Mouse (Mus musculus) embryonic facial prominence, embryonic 11.5 days (tissue): ENCODE measurements at regions not wholly inside any gene's neighbourhood (a gene's known extent, or its start where the extent isn't known, plus 50 kb on each side); places are given as distances from the start of the nearest gene placed in this dataset.

Experiments
- ATAC-seq: fragments of 200-750 bp; cut with Nextera tagmentation; replicated peaks from 2 replicates; pipeline ENCODE4 v1.8.0; 2017; ENCODE audit warnings: low read depth; ENCODE audit not compliant: insufficient number of reproducible peaks, low FRiP score, low TSS enrichment
- DNase-seq: peaks from one replicate; pipeline ENCODE4 v3.0.0-alpha.2; 2015; ENCODE audit warnings: low spot score
- H3K27ac ChIP-seq: fragments of 300-500 bp; sonication (generic); replicated peaks from 2 replicates; pipeline ENCODE4 v1.5.1; 2014; ENCODE audit warnings: mild to moderate bottlenecking, low read depth, low read length, control low read depth
- H3K27me3 ChIP-seq: fragments of 300-500 bp; sonication (generic); 2 replicates; pipeline ENCODE4 v1.6.1; 2014; ENCODE audit warnings: mild to moderate bottlenecking, low read length, moderate library complexity, mixed read lengths; ENCODE audit not compliant: control insufficient read depth, insufficient read depth
- H3K36me3 ChIP-seq: fragments of 300-500 bp; sonication (generic); replicated peaks from 2 replicates; pipeline ENCODE4 v1.6.1; 2014; ENCODE audit warnings: low read depth, mild to moderate bottlenecking, low read length, moderate library complexity, mixed read lengths; ENCODE audit not compliant: control insufficient read depth, insufficient read depth
- H3K4me1 ChIP-seq: fragments of 300-500 bp; sonication (generic); 2 replicates; pipeline ENCODE4 v1.6.1; 2014; ENCODE audit warnings: low read length, mixed read lengths; ENCODE audit not compliant: control insufficient read depth, insufficient read depth
- H3K4me2 ChIP-seq: fragments of 300-500 bp; sonication (generic); 2 replicates; pipeline ENCODE4 v1.6.1; 2014; ENCODE audit warnings: low read depth, mild to moderate bottlenecking, control low read depth, low read length, moderate library complexity
- H3K4me3 ChIP-seq: fragments of 300-500 bp; sonication (generic); 2 replicates; pipeline ENCODE4 v1.5.1; 2014; ENCODE audit warnings: low read depth, low read length, control low read depth
- H3K9ac ChIP-seq: fragments of 300-500 bp; sonication (generic); replicated peaks from 2 replicates; pipeline ENCODE4 v1.6.1; 2014; ENCODE audit warnings: mild to moderate bottlenecking, control low read depth, low read length
- H3K9me3 ChIP-seq: fragments of 300-500 bp; sonication (generic); replicated peaks from 2 replicates; pipeline ENCODE4 v1.6.1; 2016; ENCODE audit warnings: mild to moderate bottlenecking, low read length, inconsistent platforms, mixed read lengths; ENCODE audit not compliant: control insufficient read depth
- WGBS: fragments of 180-500 bp; shearing (Covaris S2); extraction: QIAGEN DNeasy Blood & Tissue Kit; methylation state at CpG from one replicate; pipeline ENCODE4 v1.1.7; 2014; 5-methylcytosine and 5-hydroxymethylcytosine counted together

- no peaks in the 10 kb centered on the region for H3K36me3 ChIP-seq
- H3K27me3 ChIP-seq: no peaks in the 10 kb centered on the region
- DNase-seq: no peak
- no peak overlapping the region for H3K4me2 ChIP-seq
- H3K4me3 ChIP-seq: no peak overlapping the region
- no peak overlapping the region for H3K27ac ChIP-seq
- H3K4me1 ChIP-seq: peaks cover 4% of the 10 kb centered on the region; the same call in 1 of the 2 replicates
- no peak for ATAC-seq
- no peaks in the 10 kb centered on the region for H3K9me3 ChIP-seq
- no peak overlapping the region for H3K9ac ChIP-seq
- WGBS: 51% methylated on average over 22 of the region's 22 CpGs
These were observed 59.0 kb upstream of the A530016L24Rik start for GRCm38 (mm10) chr12:112430104-112430846.

- ATAC-seq (no peak), DNase-seq (peak; percentile 42)
- 23% methylated on average over 12 of the region's 12 CpGs for WGBS
- H3K27me3 ChIP-seq: no peaks in the 10 kb centered on the region
- H3K4me3 ChIP-seq: no peak overlapping the region
- peaks cover 4% of the 10 kb centered on the region; the same call in 1 of the 2 replicates for H3K4me1 ChIP-seq
- H3K9ac ChIP-seq: no peak overlapping the region
- H3K4me2 ChIP-seq: no peak overlapping the region
- no peaks in the 10 kb centered on the region for H3K9me3 ChIP-seq
- H3K36me3 ChIP-seq: no peaks in the 10 kb centered on the region
- H3K27ac ChIP-seq: no peak overlapping the region
These were observed 55.9 kb upstream of the A530016L24Rik start for GRCm38 (mm10) chr12:112433315-112433714.

GRCm38 (mm10) chr12:112434673-112435294 lies 54.5 kb upstream of the A530016L24Rik start:
- peaks cover 4% of the 10 kb centered on the region; the same call in 1 of the 2 replicates for H3K4me1 ChIP-seq
- H3K27ac ChIP-seq: 0 out of 2 replicates have a peak overlapping the region, but pooled peaks have one; percentile 47
- H3K9ac ChIP-seq: no peak overlapping the region
- peak; percentile 35; the same call in 1 of the 2 replicates for ATAC-seq
- H3K36me3 ChIP-seq: no peaks in the 10 kb centered on the region
- H3K4me2 ChIP-seq: no peak overlapping the region; the same call in 1 of the 2 replicates
- WGBS: 62% methylated on average over 3 of the region's 3 CpGs
- no peaks in the 10 kb centered on the region for H3K9me3 ChIP-seq
- no peak overlapping the region for H3K4me3 ChIP-seq
- DNase-seq: no peak
- H3K27me3 ChIP-seq: no peaks in the 10 kb centered on the region

GRCm38 (mm10) chr12:112435295-112436110 lies 53.7 kb upstream of the A530016L24Rik start:
- Histone ChIP-seq H3K27ac (0 out of 2 replicates have a peak overlapping the region, but pooled peaks have one; percentile 47), H3K4me1 (peaks cover 4% of the 10 kb centered on the region; the same call in 1 of the 2 replicates), H3K4me2 (no peak overlapping the region), H3K9me3 (no peaks in the 10 kb centered on the region), H3K27me3 (no peaks in the 10 kb centered on the region), H3K36me3 (no peaks in the 10 kb centered on the region), H3K4me3 (no peak overlapping the region), H3K9ac (no peak overlapping the region)
- peak; percentile 48; the same call in 1 of the 2 replicates for ATAC-seq
- WGBS: 52% methylated on average over 21 of the region's 21 CpGs
- DNase-seq: peak; percentile 24

- no peak overlapping the region; the same call in 1 of the 2 replicates for H3K9ac ChIP-seq
- WGBS: 26% methylated on average over 3 of the region's 3 CpGs
- DNase-seq (no peak), ATAC-seq (no peak)
- no peaks in the 10 kb centered on the region for H3K27me3 ChIP-seq
- no peak overlapping the region for H3K4me2 ChIP-seq
- peaks cover 4% of the 10 kb centered on the region; the same call in 1 of the 2 replicates for H3K4me1 ChIP-seq
- no peak overlapping the region for H3K27ac ChIP-seq
- no peaks in the 10 kb centered on the region for H3K9me3 ChIP-seq
- H3K4me3 ChIP-seq: no peak overlapping the region
- no peaks in the 10 kb centered on the region for H3K36me3 ChIP-seq
These were observed 52.2 kb upstream of the A530016L24Rik start for GRCm38 (mm10) chr12:112437046-112437445.

- DNase-seq (no peak), ATAC-seq (no peak)
- no peak overlapping the region for H3K9ac ChIP-seq
- H3K4me3 ChIP-seq: no peak overlapping the region
- no peaks in the 10 kb centered on the region for H3K9me3 ChIP-seq
- no peaks in the 10 kb centered on the region for H3K36me3 ChIP-seq
- H3K4me2 ChIP-seq: no peak overlapping the region
- no peaks in the 10 kb centered on the region for H3K27me3 ChIP-seq
- no peak overlapping the region for H3K27ac ChIP-seq
- peaks cover 4% of the 10 kb centered on the region; the same call in 1 of the 2 replicates for H3K4me1 ChIP-seq
- WGBS: 85% methylated on average over 8 of the region's 8 CpGs
These were observed 51.0 kb upstream of the A530016L24Rik start for GRCm38 (mm10) chr12:112438206-112438605.
